Mouse (Mus musculus) urinary bladder, postnatal 25 days (tissue): ENCODE data around the gene Ttll1.

Experiments
- DNase-seq: peaks from one replicate; pipeline ENCODE4 v3.0.0; 2022; ENCODE audit warnings: low spot score

The Ttll1 gene

DNA sequence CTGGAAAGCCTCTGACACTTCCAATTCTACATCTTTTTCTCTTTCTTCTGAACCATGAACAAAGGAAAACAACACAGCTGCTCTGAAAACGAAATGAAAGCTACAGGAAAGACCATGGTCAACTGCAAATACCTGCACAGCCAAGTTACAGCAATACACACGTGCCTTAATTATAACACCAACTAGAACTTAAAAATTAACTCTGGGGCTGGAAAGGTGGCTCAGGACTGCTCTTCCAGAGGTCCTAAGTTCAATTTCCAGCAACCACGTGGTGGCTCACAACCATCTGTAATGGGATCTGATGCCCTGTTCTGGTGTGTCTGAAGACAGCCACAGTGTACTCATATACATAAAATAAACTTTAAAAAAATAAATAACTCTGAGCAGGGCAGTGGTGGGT is 55.7 kb downstream of the Ttll1 start:
- DNase-seq: no peak

DNA sequence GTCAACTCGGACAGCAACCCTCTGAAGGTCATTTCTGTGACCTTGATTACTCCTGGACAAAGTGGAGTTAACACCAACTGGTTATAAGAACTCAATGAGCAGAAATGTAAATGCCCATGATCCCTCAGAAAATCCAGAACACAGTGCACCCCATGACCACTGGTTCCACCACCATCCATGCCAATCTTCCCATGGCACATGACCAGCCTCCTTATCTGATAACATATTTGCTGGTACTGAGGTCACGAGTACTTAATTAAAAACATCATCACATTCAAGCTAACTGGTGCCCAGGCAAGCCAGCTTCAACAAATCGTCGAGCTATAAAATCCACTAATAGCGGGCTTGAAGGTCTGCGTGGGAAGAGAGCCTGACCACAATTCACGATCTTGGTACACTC is 56.3 kb downstream of the Ttll1 start:
- no peak for DNase-seq

DNA sequence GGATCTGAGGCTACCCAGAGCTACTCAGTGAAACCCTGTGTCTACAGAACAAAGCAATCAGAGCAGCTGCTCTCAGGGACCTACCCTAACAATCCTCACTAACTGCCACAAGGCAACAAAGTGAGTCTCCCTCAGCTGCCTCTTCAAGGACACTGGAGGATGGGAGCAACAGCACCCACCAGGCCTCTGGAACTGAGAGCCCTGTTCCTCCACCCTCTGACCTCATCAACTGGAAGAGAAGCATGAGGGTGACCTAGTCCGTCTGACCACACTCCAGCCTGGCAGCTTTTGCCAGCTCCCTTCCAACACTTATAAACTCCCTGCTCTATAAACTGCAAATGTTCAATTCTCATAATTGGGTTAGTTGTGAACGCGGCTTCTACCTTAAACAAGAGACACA is 56.8 kb downstream of the Ttll1 start:
- no peak for DNase-seq

DNA sequence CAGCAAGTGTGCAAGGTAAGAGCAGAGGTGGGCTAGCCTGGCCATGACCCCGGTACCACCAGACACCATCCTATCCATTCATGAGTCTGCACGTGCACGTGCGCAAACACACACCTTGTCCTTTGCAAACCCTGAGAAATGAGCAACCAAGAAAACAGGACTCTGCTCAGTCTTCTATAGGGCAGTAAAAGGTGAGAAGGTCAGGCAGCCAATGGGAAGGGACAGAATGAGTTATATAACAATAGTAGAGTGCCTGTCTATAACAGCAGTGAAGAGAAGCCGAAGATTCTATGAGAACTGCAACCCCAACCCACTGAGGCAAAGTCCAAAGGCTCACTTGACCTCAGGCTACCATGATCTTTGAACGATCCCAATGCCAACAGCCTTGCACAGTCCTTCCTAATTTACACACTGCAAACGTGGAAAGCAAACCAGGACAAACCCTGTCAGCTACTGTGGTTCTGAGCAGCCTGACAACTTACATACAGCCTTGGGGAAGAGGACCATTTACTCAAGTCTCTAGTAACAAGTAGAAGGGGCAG is 58.4 kb downstream of the Ttll1 start:
- DNase-seq: no peak

GRCm38 (mm10) chr15:83451621-83452210 is 59.0 kb downstream of the Ttll1 start:
- peak; percentile 50 for DNase-seq

GRCm38 (mm10) chr15:83450007-83450406 is 60.7 kb downstream of the Ttll1 start:
- DNase-seq: no peak

DNA sequence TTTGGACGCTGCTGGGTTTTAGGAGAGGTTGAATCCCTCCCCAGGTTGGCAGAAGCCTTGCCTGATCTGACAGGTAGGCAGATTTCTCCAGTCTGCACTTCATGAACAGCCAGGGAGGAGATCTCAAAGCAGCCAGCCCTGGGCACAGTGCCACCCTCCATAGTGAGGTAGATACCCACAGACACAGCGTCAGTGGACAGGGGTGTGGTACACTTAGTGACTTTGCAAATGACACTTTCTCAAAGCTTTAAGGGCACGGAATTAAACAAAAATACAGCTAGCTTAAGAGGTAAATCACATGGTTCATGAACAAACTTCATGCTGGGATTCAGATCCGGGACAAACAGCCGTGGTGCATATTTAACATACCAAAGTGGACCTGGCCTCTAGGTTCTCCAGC is 62.0 kb downstream of the Ttll1 start:
- DNase-seq: no peak

- no peak for DNase-seq
Observed at GRCm38 (mm10) chr15:83447791-83448544, 62.7 kb downstream of the Ttll1 start.

- DNase-seq: no peak
Observed at GRCm38 (mm10) chr15:83445908-83446307, 64.8 kb downstream of the Ttll1 start.

GRCm38 (mm10) chr15:83445383-83445782 is 65.3 kb downstream of the Ttll1 start:
- DNase-seq: no peak

GRCm38 (mm10) chr15:83444425-83444824 is 66.3 kb downstream of the Ttll1 start:
- DNase-seq: no peak

- no peak for DNase-seq
Observed at GRCm38 (mm10) chr15:83442495-83443037, 68.1 kb downstream of the Ttll1 start.

DNA sequence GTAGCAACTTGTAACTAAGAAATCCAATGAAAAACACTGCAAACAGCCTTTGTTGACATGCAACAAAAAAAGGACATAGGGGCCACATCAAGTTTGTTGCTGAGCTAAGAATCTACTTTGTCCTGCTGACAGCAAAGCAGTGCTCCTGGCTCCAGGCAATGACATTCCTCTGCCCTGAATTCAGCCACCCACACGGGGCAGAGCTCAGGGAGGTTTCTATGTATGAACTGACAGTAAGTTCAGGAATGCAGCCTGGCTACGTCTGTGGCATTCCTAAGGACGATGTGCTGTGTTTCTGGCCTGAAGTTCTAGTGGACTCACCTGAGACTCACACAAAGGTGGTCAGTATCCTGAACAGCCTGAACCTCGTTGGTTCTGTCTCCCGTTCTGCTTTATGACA is 70.0 kb downstream of the Ttll1 start:
- no peak for DNase-seq

DNA sequence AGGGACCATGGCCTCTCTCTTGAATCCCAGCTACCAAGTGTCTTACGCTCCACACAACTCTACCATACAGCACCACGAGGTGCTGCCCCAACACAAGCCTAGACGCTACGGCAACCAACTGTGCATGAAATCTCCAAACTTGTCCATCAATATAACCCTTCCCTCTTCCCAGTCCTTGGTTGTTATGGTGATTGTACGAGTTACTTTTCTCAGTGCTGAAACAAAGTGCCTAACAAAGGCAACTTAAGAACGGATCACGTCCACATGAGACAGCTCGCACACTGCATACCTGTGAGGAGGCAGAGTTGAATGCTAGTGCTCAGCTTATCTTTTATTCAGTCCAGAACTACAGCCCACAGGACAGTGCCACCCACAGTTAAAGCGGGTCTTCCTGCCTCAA is 74.2 kb downstream of the Ttll1 start:
- no peak for DNase-seq

DNA sequence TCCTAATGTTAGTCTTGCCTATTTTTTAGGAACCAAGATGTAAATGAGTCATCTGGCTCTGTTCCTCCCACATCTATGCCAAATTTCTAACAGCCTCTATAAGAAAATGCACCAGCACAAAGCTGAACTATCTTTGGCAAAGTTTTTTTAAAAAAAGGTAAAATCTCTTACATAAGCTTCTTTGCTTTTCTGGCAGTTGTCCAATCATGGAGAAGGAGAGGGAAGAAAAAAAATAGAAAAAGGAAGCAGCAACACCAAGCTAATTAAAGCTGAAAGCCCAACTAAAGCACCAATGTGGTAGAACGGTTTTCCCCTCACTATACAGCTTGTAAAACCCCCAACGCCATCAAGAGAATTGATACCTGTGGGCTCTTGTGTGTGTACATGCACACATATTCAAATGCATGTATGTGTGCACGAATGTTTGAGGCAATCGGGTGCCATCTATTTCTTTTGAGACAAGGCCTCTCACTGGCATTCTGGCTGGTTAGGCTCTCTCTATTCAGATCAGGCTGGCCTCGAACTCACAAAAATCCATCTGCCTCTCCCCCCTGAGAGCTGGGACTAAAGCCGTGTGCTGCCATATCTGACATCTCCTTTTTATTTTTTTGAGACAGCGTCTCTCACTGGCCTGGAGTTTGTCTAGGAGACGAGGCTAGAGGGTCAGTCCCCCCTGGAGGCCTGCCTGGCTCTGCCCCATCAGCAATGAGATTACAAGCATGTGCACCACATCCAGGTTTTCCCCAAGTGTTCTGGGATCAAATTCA is 75.2 kb downstream of the Ttll1 start:
- no peak for DNase-seq

- DNase-seq: no peak
Observed at GRCm38 (mm10) chr15:83434692-83435091, 76.0 kb downstream of the Ttll1 start.
